Mouse (Mus musculus) cerebellum, adult 2 months (tissue): ENCODE measurements around the gene Sbds. TPM values are rescaled to one million over a fixed set of nuclear protein-coding genes. Genes with fewer than 3 reads are reported as not detected.
"Not testable (repeated sequence)": the region's sequence is repeated elsewhere in the genome, so short reads cannot be mapped to it uniquely, and the experiment has no call there.

Experiments used
- DNase-seq, 2 experiments: peaks; one replicate each; pipeline ENCODE4 v3.0.0; 2021
- H3K27ac ChIP-seq: fragments of 200-500 bp; 2 replicates; pipeline ENCODE4 v1.5.1; 2012; ENCODE audit warnings: low read length, control low read depth, inconsistent platforms; ENCODE audit not compliant: insufficient read depth
- H3K27me3 ChIP-seq: fragments of 200-500 bp; 2 replicates; pipeline ENCODE4 v1.6.1; 2012; ENCODE audit warnings: inconsistent platforms, mild to moderate bottlenecking, low read length, moderate library complexity; ENCODE audit not compliant: control insufficient read depth, insufficient read depth
- H3K4me1 ChIP-seq: fragments of 200-500 bp; 2 replicates; pipeline ENCODE4 v1.6.1; 2011; ENCODE audit warnings: low read length; ENCODE audit not compliant: control insufficient read depth, insufficient read depth
- H3K4me3 ChIP-seq: fragments of 200-500 bp; replicated peaks from 2 replicates; pipeline ENCODE3; 2011; ENCODE audit warnings: mild to moderate bottlenecking, low read depth, low read length, control low read depth; ENCODE audit not compliant: insufficient read depth
- CTCF ChIP-seq: fragments of 200-500 bp; IDR thresholded peaks from 2 replicates; pipeline ENCODE4 v1.5.1; 2011; ENCODE audit warnings: low read depth, mild to moderate bottlenecking, control low read depth, low read length, moderate library complexity, borderline replicate concordance; ENCODE audit not compliant: insufficient read depth
- POLR2A ChIP-seq: fragments of 200-500 bp; IDR thresholded peaks from 2 replicates; pipeline ENCODE4 v1.6.1; 2011; ENCODE audit warnings: low read length, control low read depth, borderline replicate concordance; ENCODE audit not compliant: insufficient read depth
- WGBS: fragments of 180-500 bp; shearing (Covaris S2); methylation state at CpG from one replicate; pipeline ENCODE4 v1.1.7; 2018; 5-methylcytosine and 5-hydroxymethylcytosine counted together
- polyA plus RNA-seq: library from polyadenylated mRNA; depleted of rRNA; stranded (reverse); fragments of >200 nt; gene quantifications from 2 replicates; pipeline ENCODE4 v1.2.3, GENCODE M21; 2012

The Sbds gene
- polyA plus RNA-seq, 1 experiment = 92.5 TPM

GRCm38 (mm10) chr5:130256678-130257271 is 1.4 kb upstream of the Sbds start:
- no peaks in the 10 kb centered on the region; the same call in 1 of the 2 replicates for H3K4me1 ChIP-seq
- DNase-seq = peak; percentile 93 to 97
- TF ChIP-seq POLR2A (peak; percentile 66; the same call in 1 of the 2 replicates), CTCF (no peak)
- no peaks in the 10 kb centered on the region for H3K27me3 ChIP-seq
- H3K4me3 ChIP-seq = peak overlapping the region; percentile 82
- peak overlapping the region; percentile 26; the same call in 1 of the 2 replicates for H3K27ac ChIP-seq
- under 1% methylated on average over 25 of the region's 25 CpGs for WGBS

GRCm38 (mm10) chr5:130255799-130256525 is 632 bp upstream of the Sbds start:
- H3K27me3 ChIP-seq, H3K4me1 ChIP-seq, H3K4me3 ChIP-seq, H3K27ac ChIP-seq, DNase-seq: not testable (repeated sequence)
- WGBS = 26% methylated on average over 20 of the region's 20 CpGs

GRCm38 (mm10) chr5:130254164-130255016 is 940 bp downstream of the Sbds start:
- WGBS = 8% methylated on average over 19 of the region's 19 CpGs
- peak overlapping the region; percentile 79 for H3K4me3 ChIP-seq
- no peak for TF ChIP-seq POLR2A
- peak; percentile 31; the same call in 1 of the 2 replicates for TF ChIP-seq CTCF
- H3K27me3 ChIP-seq = no peaks in the 10 kb centered on the region
- H3K4me1 ChIP-seq = no peaks in the 10 kb centered on the region; the same call in 1 of the 2 replicates
- DNase-seq = peak in 1 of 2 experiments; percentile 52
- H3K27ac ChIP-seq = no peak overlapping the region

GRCm38 (mm10) chr5:130247823-130248222 is 7.5 kb downstream of the Sbds start:
- H3K4me3 ChIP-seq = no peak overlapping the region
- WGBS = 75% methylated on average over 5 of the region's 5 CpGs

GRCm38 (mm10) chr5:130241426-130241825 is 13.9 kb downstream of the Sbds start:
- Histone ChIP-seq H3K4me1 (no peaks in the 10 kb centered on the region), H3K27me3 (no peaks in the 10 kb centered on the region), H3K27ac (no peak overlapping the region), H3K4me3 (no peak overlapping the region)
- WGBS = 88% methylated on average over 12 of the region's 12 CpGs
- TF ChIP-seq POLR2A (no peak), CTCF (no peak)
- no peak for DNase-seq

More at GRCm38 (mm10) chr5:130247823-130248222, 7.5 kb downstream of the Sbds start:
- TF ChIP-seq POLR2A (no peak), CTCF (no peak)
- Histone ChIP-seq H3K27me3 (no peaks in the 10 kb centered on the region), H3K27ac (no peak overlapping the region), H3K4me1 (no peaks in the 10 kb centered on the region)
- no peak for DNase-seq

- H3K4me3 ChIP-seq = no peak overlapping the region
- no peak for DNase-seq
- H3K27me3 ChIP-seq = no peaks in the 10 kb centered on the region
- no peaks in the 10 kb centered on the region for H3K4me1 ChIP-seq
- TF ChIP-seq CTCF (no peak), POLR2A (no peak)
- H3K27ac ChIP-seq = no peak overlapping the region
- 75% methylated on average over 2 of the region's 2 CpGs for WGBS
Measured at GRCm38 (mm10) chr5:130239856-130240255, 15.5 kb downstream of the Sbds start.

- WGBS = 71% methylated on average over 7 of the region's 7 CpGs
- DNase-seq = no peak
- Histone ChIP-seq H3K27ac (no peak overlapping the region), H3K27me3 (no peaks in the 10 kb centered on the region), H3K4me3 (no peak overlapping the region), H3K4me1 (no peaks in the 10 kb centered on the region)
- no peak for TF ChIP-seq POLR2A
- no peak for TF ChIP-seq CTCF
Measured at GRCm38 (mm10) chr5:130239236-130239635, 16.1 kb downstream of the Sbds start.
